Mouse (Mus musculus) MEL (cell line): Measurements from ENCODE around the gene Fxyd2. TPM values are rescaled to one million over a fixed set of nuclear protein-coding genes. Genes with fewer than 3 reads are reported as not detected.

Experiments used
- DNase-seq: peaks from one replicate; pipeline ENCODE4 v3.0.0; 2011; ENCODE audit warnings: low read depth, low spot score
- H3K27ac ChIP-seq: 2 replicates; pipeline ENCODE4 v1.5.1; 2012; ENCODE audit warnings: low read depth, mild to moderate bottlenecking, control low read depth, low read length, moderate library complexity; ENCODE audit not compliant: control insufficient read depth
- H3K27me3 ChIP-seq, 2 experiments: fragments of 150-350 bp in 1 of 2; sonication (generic) in 1 of 2; 2 replicates each; pipeline ENCODE4 v1.6.1; 2012; ENCODE audit warnings: low read length in 2 of 2, mild to moderate bottlenecking in 2 of 2, improper control_type of control experiment in 1 of 2, moderate library complexity in 1 of 2; ENCODE audit not compliant: insufficient read depth in 2 of 2, control insufficient read depth in 1 of 2
- H3K36me3 ChIP-seq, 2 experiments: 2 replicates each; pipeline ENCODE4 v1.6.1; 2012 to 2014; ENCODE audit warnings: low read length in 2 of 2, improper control_type of control experiment in 1 of 2, inconsistent platforms in 1 of 2, mild to moderate bottlenecking in 1 of 2; ENCODE audit not compliant: insufficient read depth in 2 of 2, control insufficient read depth in 1 of 2
- H3K4me1 ChIP-seq, 2 experiments: fragments of 150-350 bp in 1 of 2; sonication (generic) in 1 of 2; 2 replicates each; pipeline ENCODE4 v1.6.1; 2012; ENCODE audit warnings: low read length in 2 of 2, improper control_type of control experiment in 1 of 2, mild to moderate bottlenecking in 1 of 2; ENCODE audit not compliant: insufficient read depth in 2 of 2, control insufficient read depth in 1 of 2
- H3K4me3 ChIP-seq, 2 experiments: fragments of 150-350 bp in 1 of 2; sonication (generic) in 1 of 2; 2 replicates each; pipeline ENCODE4 v1.5.1; 2012; ENCODE audit warnings: low read depth in 2 of 2, low read length in 2 of 2, mild to moderate bottlenecking in 2 of 2, moderate library complexity in 2 of 2, control low read depth in 1 of 2, improper control_type of control experiment in 1 of 2; ENCODE audit not compliant: control insufficient read depth in 1 of 2, insufficient read depth in 1 of 2
- H3K79me2 ChIP-seq: 2 replicates; pipeline ENCODE4 v1.6.1; 2012; ENCODE audit warnings: mild to moderate bottlenecking, low read length, moderate library complexity; ENCODE audit not compliant: control insufficient read depth, poor library complexity, insufficient read depth
- H3K9ac ChIP-seq: 2 replicates; pipeline ENCODE4 v1.6.1; 2012; ENCODE audit warnings: low read depth, mild to moderate bottlenecking, control low read depth, low read length, moderate library complexity; ENCODE audit not compliant: control insufficient read depth, poor library complexity, severe bottlenecking
- H3K9me3 ChIP-seq: fragments of 150-350 bp; sonication (generic); replicated peaks from 2 replicates; pipeline ENCODE4 v1.6.1; 2012; ENCODE audit warnings: mild to moderate bottlenecking, low read length, improper control_type of control experiment, moderate library complexity; ENCODE audit not compliant: insufficient read depth
- CHD1 ChIP-seq: IDR thresholded peaks from 2 replicates; pipeline ENCODE4 v1.6.1; 2012; ENCODE audit warnings: low read depth, mild to moderate bottlenecking, inconsistent platforms, low read length, improper control_type of control experiment
- CHD2 ChIP-seq: IDR thresholded peaks from 2 replicates; pipeline ENCODE4 v1.6.1; 2011; ENCODE audit warnings: low read length, improper control_type of control experiment
- E2F4 ChIP-seq: IDR thresholded peaks from 2 replicates; pipeline ENCODE4 v1.6.1; 2011; ENCODE audit warnings: low read depth, low read length, improper control_type of control experiment, borderline replicate concordance
- ELF1 ChIP-seq: IDR thresholded peaks from 2 replicates; pipeline ENCODE4 v1.6.1; 2014; ENCODE audit warnings: low read depth, mild to moderate bottlenecking, inconsistent platforms, low read length, improper control_type of control experiment, moderate library complexity
- EP300 ChIP-seq, 2 experiments: IDR thresholded peaks; 2 replicates each; pipeline ENCODE4 v1.6.1; 2011; ENCODE audit warnings: improper control_type of control experiment in 2 of 2, low read length in 2 of 2, low read depth in 1 of 2, mild to moderate bottlenecking in 1 of 2
- ETS1 ChIP-seq: IDR thresholded peaks from 2 replicates; pipeline ENCODE4 v1.6.1; 2012; ENCODE audit warnings: low read depth, mild to moderate bottlenecking, inconsistent platforms, low read length, improper control_type of control experiment, moderate library complexity
- GABPA ChIP-seq: IDR thresholded peaks from 2 replicates; pipeline ENCODE4 v1.6.1; 2012; ENCODE audit warnings: low read depth, mild to moderate bottlenecking, inconsistent platforms, low read length, improper control_type of control experiment, moderate library complexity
- HCFC1 ChIP-seq: IDR thresholded peaks from 2 replicates; pipeline ENCODE4 v1.6.1; 2012; ENCODE audit warnings: low read depth, mild to moderate bottlenecking, inconsistent platforms, low read length, improper control_type of control experiment, moderate library complexity
- JUND ChIP-seq: IDR thresholded peaks from 2 replicates; pipeline ENCODE4 v1.6.1; 2011; ENCODE audit warnings: low read depth, mild to moderate bottlenecking, improper control_type of control experiment, low read length
- KAT2A ChIP-seq: conservative IDR thresholded peaks from 2 replicates; pipeline ENCODE4 v1.6.1; 2012; ENCODE audit warnings: low read depth, low read length, improper control_type of control experiment, inconsistent platforms
- MAFK ChIP-seq: IDR thresholded peaks from 2 replicates; pipeline ENCODE4 v1.6.1; 2011; ENCODE audit warnings: low read depth, mild to moderate bottlenecking, low read length, improper control_type of control experiment, borderline replicate concordance
- MAX ChIP-seq: IDR thresholded peaks from 2 replicates; pipeline ENCODE4 v1.6.1; 2011; ENCODE audit warnings: low read length, improper control_type of control experiment
- MAZ ChIP-seq: IDR thresholded peaks from 2 replicates; pipeline ENCODE4 v1.6.1; 2012; ENCODE audit warnings: low read depth, mild to moderate bottlenecking, inconsistent platforms, low read length, improper control_type of control experiment
- MEF2A ChIP-seq: IDR thresholded peaks from 2 replicates; pipeline ENCODE4 v1.6.1; 2014; ENCODE audit warnings: low read depth, mild to moderate bottlenecking, inconsistent platforms, low read length, improper control_type of control experiment; ENCODE audit not compliant: poor library complexity, insufficient replicate concordance, severe bottlenecking; ENCODE audit errors: extremely low read depth
- MYC ChIP-seq: IDR thresholded peaks from 2 replicates; pipeline ENCODE4 v1.6.1; 2011; ENCODE audit warnings: low read depth, mild to moderate bottlenecking, low read length, improper control_type of control experiment, moderate library complexity
- NELFE ChIP-seq: IDR thresholded peaks from 2 replicates; pipeline ENCODE4 v1.6.1; 2011; ENCODE audit warnings: low read depth, low read length, improper control_type of control experiment
- NRF1 ChIP-seq: IDR thresholded peaks from 2 replicates; pipeline ENCODE4 v1.6.1; 2014; ENCODE audit warnings: low read depth, mild to moderate bottlenecking, inconsistent platforms, low read length, improper control_type of control experiment, moderate library complexity; ENCODE audit not compliant: poor library complexity, insufficient read depth, severe bottlenecking
- POLR2AphosphoS2 ChIP-seq: IDR thresholded peaks from 2 replicates; pipeline ENCODE4 v1.6.1; 2011; ENCODE audit warnings: low read length, improper control_type of control experiment
- POLR2AphosphoS5 ChIP-seq: IDR thresholded peaks from 2 replicates; pipeline ENCODE4 v1.6.1; 2012; ENCODE audit warnings: low read depth, borderline replicate concordance, mild to moderate bottlenecking, inconsistent platforms, low read length, moderate library complexity, mixed read lengths
- RCOR1 ChIP-seq: IDR thresholded peaks from 2 replicates; pipeline ENCODE4 v1.6.1; 2012; ENCODE audit warnings: low read depth, mild to moderate bottlenecking, inconsistent platforms, low read length, improper control_type of control experiment
- SIN3A ChIP-seq: IDR thresholded peaks from 2 replicates; pipeline ENCODE4 v1.6.1; 2012; ENCODE audit warnings: low read length, improper control_type of control experiment, inconsistent platforms
- SMC3 ChIP-seq: IDR thresholded peaks from 2 replicates; pipeline ENCODE4 v1.6.1; 2011; ENCODE audit warnings: low read depth, low read length, improper control_type of control experiment
- TAL1 ChIP-seq: IDR thresholded peaks from 2 replicates; pipeline ENCODE4 v1.6.1; 2012; ENCODE audit warnings: mild to moderate bottlenecking, inconsistent platforms, low read length, moderate library complexity, mixed read lengths
- TBP ChIP-seq: IDR thresholded peaks from 2 replicates; pipeline ENCODE4 v1.8.0; 2011; ENCODE audit warnings: low read depth, low read length, improper control_type of control experiment
- TCF12 ChIP-seq: IDR thresholded peaks from 2 replicates; pipeline ENCODE4 v1.6.1; 2014; ENCODE audit warnings: low read depth, mild to moderate bottlenecking, inconsistent platforms, low read length, improper control_type of control experiment, moderate library complexity
- UBTF ChIP-seq: IDR thresholded peaks from 2 replicates; pipeline ENCODE4 v1.6.1; 2012; ENCODE audit warnings: low read depth, mild to moderate bottlenecking, inconsistent platforms, low read length, improper control_type of control experiment, moderate library complexity, borderline replicate concordance; ENCODE audit not compliant: insufficient read depth
- USF2 ChIP-seq, 2 experiments: IDR thresholded peaks; 2 replicates each; pipeline ENCODE4 v1.6.1; 2011 to 2012; ENCODE audit warnings: improper control_type of control experiment in 2 of 2, low read length in 2 of 2, borderline replicate concordance in 1 of 2, inconsistent platforms in 1 of 2, low read depth in 1 of 2, mild to moderate bottlenecking in 1 of 2; ENCODE audit not compliant: insufficient read depth in 1 of 2
- ZMIZ1 ChIP-seq: IDR thresholded peaks from 2 replicates; pipeline ENCODE4 v1.6.1; 2012; ENCODE audit warnings: low read depth, mild to moderate bottlenecking, inconsistent platforms, low read length, improper control_type of control experiment, moderate library complexity
- ZNF384 ChIP-seq: IDR thresholded peaks from 2 replicates; pipeline ENCODE4 v1.6.1; 2012; ENCODE audit warnings: low read depth, mild to moderate bottlenecking, inconsistent platforms, low read length, improper control_type of control experiment
- polyA plus RNA-seq, 2 experiments: library from polyadenylated mRNA; stranded (reverse) in 1 of 2; unstranded in 1 of 2; fragments of >175 nt in 1 of 2; fragments of >200 nt in 1 of 2; gene quantifications; 2 replicates each; pipeline versions ENCODE4 v1.2.1 to v1.2.4; 2012; ENCODE audit warnings: low replicate concordance in 2 of 2, low read depth in 1 of 2; ENCODE audit not compliant: insufficient read length in 2 of 2, insufficient read depth in 1 of 2, missing spikeins in 1 of 2
- total RNA-seq: library from RNA; depleted of rRNA; stranded (reverse); fragments of 300-350 nt; gene quantifications from 2 replicates; pipeline ENCODE4 v1.2.3, GENCODE M21; 2012

Fxyd2 gene
- total and polyA plus RNA-seq, 3 experiments, result not detected

GRCm38 (mm10) chr9:45395796-45396195, 3.7 kb upstream of the Fxyd2 start:
- Histone ChIP-seq H3K4me3 (no peak overlapping the region), H3K4me1 (no peaks in the 10 kb centered on the region), H3K36me3 (no peaks in the 10 kb centered on the region), H3K79me2 (no peaks in the 10 kb centered on the region), H3K9ac (no peak overlapping the region), H3K9me3 (no peaks in the 10 kb centered on the region), H3K27me3 (no peaks in the 10 kb centered on the region; a peak in 1 of 4 replicates), H3K27ac (no peak overlapping the region)
- no peak for DNase-seq
- TF ChIP-seq ZNF384 (no peak), GABPA (no peak), E2F4 (no peak), MEF2A (no peak), TCF12 (no peak), JUND (no peak), ELF1 (no peak), SMC3 (no peak), CHD1 (no peak), MAFK (no peak), TBP (no peak), CHD2 (no peak), POLR2AphosphoS5 (no peak), ZMIZ1 (no peak), POLR2AphosphoS2 (no peak), TAL1 (no peak), MAX (no peak)

GRCm38 (mm10) chr9:45398336-45398735, 1.1 kb upstream of the Fxyd2 start:
- H3K4me3 ChIP-seq, result no peak overlapping the region
- H3K79me2 ChIP-seq, result no peaks in the 10 kb centered on the region
- TF ChIP-seq NELFE (no peak), MAZ (no peak), KAT2A (no peak), CHD2 (no peak), ELF1 (no peak), UBTF (no peak), ETS1 (no peak), MAFK (no peak), USF2 (IDR thresholded peaks at IDR 0.05; ENCODE audit: borderline replicate concordance in 1 of 2, insufficient read depth in 1 of 2, low read depth in 1 of 2, low read length in 2 of 2) (no peak), HCFC1 (no peak), MYC (no peak), NRF1 (no peak), ZNF384 (no peak), RCOR1 (no peak), MEF2A (no peak), SIN3A (no peak), ZMIZ1 (no peak), POLR2AphosphoS2 (no peak), EP300 (IDR thresholded peaks at IDR 0.05; ENCODE audit: low read depth in 1 of 2, low read length in 2 of 2) (no peak), SMC3 (no peak)
- no peak for DNase-seq
- no peaks in the 10 kb centered on the region for H3K9me3 ChIP-seq
- H3K27ac ChIP-seq, result no peak overlapping the region
- no peaks in the 10 kb centered on the region for H3K4me1 ChIP-seq
- peaks cover 2 to 3% of the 10 kb centered on the region in 2 experiments; a peak in 3 of 4 replicates for H3K27me3 ChIP-seq
- no peak overlapping the region for H3K9ac ChIP-seq
- no peaks in the 10 kb centered on the region for H3K36me3 ChIP-seq
